Mouse (Mus musculus) neural tube, embryonic 14.5 days (tissue): Measurements from ENCODE around the gene Olfr1338. TPM values are rescaled to one million over a fixed set of nuclear protein-coding genes. Genes with fewer than 3 reads are reported as not detected.
"Not testable (repeated sequence)": the region's sequence is repeated elsewhere in the genome, so short reads cannot be mapped to it uniquely, and the experiment has no call there.

Experiments used
- ATAC-seq: fragments of 200-750 bp; cut with Nextera tagmentation; 2 replicates; pipeline ENCODE4 v1.8.0; 2017; ENCODE audit warnings: low read depth, mild to moderate bottlenecking, moderate TSS enrichment, moderate library complexity
- H3K27ac ChIP-seq: fragments of 300-500 bp; sonication (generic); 2 replicates; pipeline ENCODE4 v1.5.1; 2014; ENCODE audit warnings: low read depth, mild to moderate bottlenecking, control low read depth, low read length, moderate library complexity, mixed read lengths
- H3K27me3 ChIP-seq: fragments of 300-500 bp; sonication (generic); 2 replicates; pipeline ENCODE4 v1.6.1; 2014; ENCODE audit warnings: low read length; ENCODE audit not compliant: control insufficient read depth, insufficient read depth
- H3K36me3 ChIP-seq: fragments of 300-500 bp; sonication (generic); 2 replicates; pipeline ENCODE4 v1.6.1; 2014; ENCODE audit warnings: low read length, mixed read lengths; ENCODE audit not compliant: control insufficient read depth, insufficient read depth
- H3K4me1 ChIP-seq: fragments of 300-500 bp; sonication (generic); 2 replicates; pipeline ENCODE4 v1.6.1; 2014; ENCODE audit warnings: low read length; ENCODE audit not compliant: control insufficient read depth, insufficient read depth
- H3K4me2 ChIP-seq: fragments of 300-500 bp; sonication (generic); 2 replicates; pipeline ENCODE4 v1.6.1; 2014; ENCODE audit warnings: mild to moderate bottlenecking, low read depth, low read length, control low read depth
- H3K4me3 ChIP-seq: fragments of 300-500 bp; sonication (generic); 2 replicates; pipeline ENCODE4 v1.5.1; 2014; ENCODE audit warnings: low read depth, low read length, control low read depth, mixed read lengths
- H3K9ac ChIP-seq: fragments of 300-500 bp; sonication (generic); replicated peaks from 2 replicates; pipeline ENCODE4 v1.6.1; 2014; ENCODE audit warnings: low read depth, mild to moderate bottlenecking, control low read depth, low read length, mixed read lengths
- H3K9me3 ChIP-seq: fragments of 300-500 bp; sonication (generic); 2 replicates; pipeline ENCODE4 v1.6.1; 2016; ENCODE audit warnings: low read length; ENCODE audit not compliant: control insufficient read depth
- WGBS: fragments of 180-500 bp; shearing (Covaris S2); extraction: QIAGEN DNeasy Blood & Tissue Kit; methylation state at CpG from one replicate; pipeline ENCODE4 v1.1.7; 2014; 5-methylcytosine and 5-hydroxymethylcytosine counted together
- polyA plus RNA-seq: library from polyadenylated mRNA; unstranded; fragments of >200 nt; fragmentation: Nextera tagmentation; extraction: Ambion mirVana; gene quantifications from 2 replicates; pipeline ENCODE4 v1.2.1, GENCODE M21; 2014

Gene Olfr1338
- polyA plus RNA-seq: not detected in 2 replicates

DNA sequence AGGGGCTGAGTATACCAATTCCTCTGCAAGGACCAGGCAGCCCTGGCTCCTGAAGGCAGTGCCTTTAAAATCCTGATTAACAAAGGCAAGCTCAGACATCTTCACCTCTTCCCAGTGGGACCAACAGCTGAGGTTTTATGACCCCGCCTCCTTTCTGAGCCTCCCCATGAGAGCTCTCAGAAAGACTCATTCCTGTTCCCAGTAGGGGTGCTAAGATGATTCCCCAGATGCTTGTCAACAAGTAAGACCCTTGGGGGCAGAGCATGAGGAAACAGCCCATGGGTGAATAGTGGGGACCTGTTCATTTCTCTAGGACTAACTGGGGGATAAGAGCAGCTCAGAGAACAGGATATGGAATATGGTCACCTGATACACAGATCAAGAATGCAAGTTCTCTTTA is at the start of gene Olfr1338:
Olfr1338 (minus strand) TSS at position 101 of the 400 bp plus-strand sequence.
- Histone ChIP-seq H3K4me1 (no peaks in the 10 kb centered on the region), H3K4me2 (no peak within 1 kb of the TSS), H3K9ac (no peak within 1 kb of the TSS), H3K4me3 (no peak within 1 kb of the TSS), H3K27ac (no peak within 1 kb of the TSS), H3K36me3 (no peaks in the 10 kb centered on the region), H3K9me3 (no peaks in the 10 kb centered on the region), H3K27me3 (no peaks in the 10 kb centered on the region)
- 74% methylated on average over 1 of the region's 1 CpGs for WGBS
- no peak for ATAC-seq

DNA sequence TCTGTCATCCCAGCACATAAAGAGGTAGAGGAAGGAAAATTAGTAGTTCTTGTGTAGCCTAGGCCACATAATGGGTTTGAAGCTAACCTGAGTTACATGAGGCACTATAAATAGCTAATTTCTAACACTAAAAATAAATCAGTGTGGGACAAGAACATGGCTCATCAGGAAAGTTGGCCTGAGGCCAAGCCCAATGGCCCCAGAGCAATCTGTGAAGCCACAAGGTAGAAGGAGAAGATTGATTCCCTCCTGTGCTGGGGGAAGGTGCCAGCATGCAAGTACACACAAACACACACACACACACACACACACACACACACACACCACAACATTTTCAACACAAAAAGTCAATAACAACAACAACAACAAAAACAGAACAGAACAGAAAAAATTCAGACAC is 34.3 kb upstream of the Olfr1338 start:
- not testable (repeated sequence) for H3K9ac ChIP-seq, H3K36me3 ChIP-seq, ATAC-seq, H3K4me2 ChIP-seq, H3K4me1 ChIP-seq, H3K27ac ChIP-seq, H3K9me3 ChIP-seq, H3K27me3 ChIP-seq, H3K4me3 ChIP-seq

DNA sequence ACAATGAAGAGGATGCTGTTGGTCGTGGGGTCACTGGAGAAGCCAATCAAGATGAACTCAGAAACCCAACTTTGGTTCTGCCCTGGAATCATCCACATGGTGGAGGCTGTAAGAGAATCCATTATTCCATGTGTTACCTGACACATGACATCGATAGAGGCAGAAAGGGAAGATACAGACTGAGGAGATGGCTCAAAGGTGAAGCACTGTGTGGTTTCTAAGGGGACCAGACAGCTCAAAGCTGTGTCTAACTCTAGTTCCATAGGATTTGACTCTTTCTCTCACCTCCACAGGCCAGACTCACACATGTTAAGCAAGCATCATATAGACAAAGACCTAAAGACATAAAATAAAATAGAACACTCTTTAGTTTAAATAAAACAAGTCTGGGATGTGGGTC is 23.9 kb upstream of the Olfr1338 start, which contains the start of gene Olfr1337:
Olfr1337 (minus strand) TSS at position 101 of the 400 bp plus-strand sequence.
- 86% methylated on average over 2 of the region's 2 CpGs for WGBS
- H3K36me3 ChIP-seq: no peaks in the 10 kb centered on the region
- H3K9ac ChIP-seq: no peak within 1 kb of the TSS
- H3K4me1 ChIP-seq: no peaks in the 10 kb centered on the region
- no peak within 1 kb of the TSS for H3K27ac ChIP-seq
- ATAC-seq: no peak
- no peaks in the 10 kb centered on the region for H3K27me3 ChIP-seq
- H3K4me2 ChIP-seq: no peak within 1 kb of the TSS
- no peaks in the 10 kb centered on the region for H3K9me3 ChIP-seq
- H3K4me3 ChIP-seq: no peak within 1 kb of the TSS

DNA sequence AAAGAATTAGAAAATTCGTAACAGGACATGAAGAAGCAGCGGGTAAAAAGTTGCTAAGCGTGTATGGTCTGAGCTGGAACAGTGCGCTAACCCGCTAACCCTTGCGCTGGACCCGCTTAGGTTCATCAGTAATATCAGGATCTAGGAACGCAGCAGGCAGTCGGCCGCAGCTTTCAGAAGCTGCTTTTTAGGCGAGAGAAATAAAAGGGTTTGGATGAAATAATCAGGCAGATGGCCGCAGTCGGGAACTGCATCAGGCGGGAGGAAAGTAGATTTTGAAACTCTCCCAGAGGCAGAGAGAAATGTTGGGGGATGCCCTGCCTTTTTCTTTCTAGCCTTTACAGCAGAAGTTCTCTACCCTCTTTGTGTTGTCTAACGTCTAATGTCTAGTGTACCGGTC is 16.7 kb downstream of the Olfr1338 start:
- Histone ChIP-seq H3K4me3 (no peak overlapping the region), H3K4me1 (no peaks in the 10 kb centered on the region), H3K27ac (no peak overlapping the region), H3K27me3 (0 out of 2 replicates have a peak, but pooled peaks cover 4% of the 10 kb centered on the region), H3K36me3 (no peaks in the 10 kb centered on the region), H3K9me3 (no peaks in the 10 kb centered on the region), H3K4me2 (no peak overlapping the region), H3K9ac (no peak overlapping the region)
- 4% methylated on average over 16 of the region's 16 CpGs for WGBS
- no peak for ATAC-seq

DNA sequence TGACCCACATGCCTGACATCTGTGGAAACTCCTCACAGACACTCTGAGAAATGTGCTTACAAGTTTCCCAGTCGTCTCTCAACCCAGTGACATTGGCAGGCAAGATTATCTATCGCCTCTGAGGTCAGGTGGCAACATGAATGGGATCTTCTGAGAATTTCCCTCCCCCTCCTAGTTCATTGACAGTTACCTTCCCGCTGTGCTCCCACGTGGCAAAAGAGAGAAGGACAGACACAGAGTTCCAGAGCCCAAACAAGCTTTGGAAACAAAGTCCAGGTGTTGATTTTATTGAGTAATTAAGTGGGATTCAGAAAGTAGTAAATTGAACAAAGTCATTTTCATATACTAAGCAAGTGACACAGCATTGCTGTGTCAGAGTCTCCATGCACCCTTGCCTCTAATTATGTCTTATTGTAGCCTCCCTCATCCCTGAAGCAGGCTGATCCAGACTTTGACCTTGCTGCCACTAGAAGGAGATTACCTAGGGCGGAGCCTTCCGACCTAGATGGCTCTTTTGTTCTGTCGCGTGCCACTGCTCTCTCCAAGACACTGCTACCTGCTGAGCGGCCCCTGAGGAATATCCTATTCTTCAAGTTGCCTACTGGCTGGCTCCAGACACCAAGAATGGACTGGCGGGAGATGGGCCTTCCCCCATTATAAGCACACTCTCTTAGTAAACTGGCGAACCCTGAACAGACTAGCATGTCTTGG is 17.4 kb downstream of the Olfr1338 start:
- 9% methylated on average over 11 of the region's 11 CpGs for WGBS
- Histone ChIP-seq H3K4me2 (no peak overlapping the region), H3K36me3 (no peaks in the 10 kb centered on the region), H3K4me1 (no peaks in the 10 kb centered on the region), H3K9me3 (no peaks in the 10 kb centered on the region), H3K4me3 (no peak overlapping the region), H3K27me3 (0 out of 2 replicates have a peak, but pooled peaks cover 4% of the 10 kb centered on the region), H3K27ac (no peak overlapping the region), H3K9ac (no peak overlapping the region)
- ATAC-seq: no peak

DNA sequence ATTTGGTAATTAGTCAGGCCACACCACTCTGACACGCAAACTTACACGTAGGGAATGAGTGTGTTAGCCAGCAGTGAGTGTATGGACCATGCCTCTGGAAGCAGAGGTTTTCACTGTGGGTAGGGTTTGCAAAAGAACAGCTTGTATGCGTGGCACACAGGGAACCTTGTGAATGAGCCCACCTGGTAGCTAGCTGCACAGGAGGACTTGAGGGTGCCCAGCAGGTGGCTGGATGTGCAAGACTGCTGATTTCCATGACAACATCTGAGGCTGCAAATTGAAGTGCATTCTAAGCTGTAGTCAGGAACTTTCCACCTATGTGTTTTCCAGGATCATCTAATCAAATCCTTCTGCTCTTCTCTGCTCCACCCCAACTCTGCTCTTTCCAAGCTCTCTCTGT is 19.0 kb downstream of the Olfr1338 start:
- Histone ChIP-seq H3K9ac (no peak overlapping the region), H3K4me3 (no peak overlapping the region), H3K27ac (no peak overlapping the region), H3K4me1 (no peaks in the 10 kb centered on the region), H3K9me3 (no peaks in the 10 kb centered on the region), H3K4me2 (no peak overlapping the region), H3K27me3 (0 out of 2 replicates have a peak, but pooled peaks cover 4% of the 10 kb centered on the region), H3K36me3 (no peaks in the 10 kb centered on the region)
- no peak for ATAC-seq
- 60% methylated on average over 3 of the region's 3 CpGs for WGBS

DNA sequence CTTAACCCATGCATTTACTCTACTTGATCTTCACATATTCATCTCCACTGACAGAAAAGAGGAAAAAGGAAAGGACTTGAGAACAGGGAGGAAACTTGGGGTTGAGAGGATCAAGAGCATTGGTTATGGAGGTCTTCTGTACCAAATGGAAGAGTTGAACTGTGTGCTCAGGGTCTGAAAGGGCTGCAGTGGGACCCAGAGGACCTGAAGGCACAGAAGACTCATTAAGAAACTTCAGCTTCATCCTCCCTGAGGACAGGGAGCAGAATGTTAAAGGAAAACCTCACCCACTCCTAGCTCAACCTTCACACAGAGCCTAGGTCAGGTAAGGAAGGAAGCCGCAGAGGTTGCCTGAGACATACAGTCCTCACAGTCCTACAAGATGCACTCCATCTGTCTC is 26.7 kb downstream of the Olfr1338 start, which contains the start of gene Olfr1339:
Olfr1339 (plus strand) TSS at position 301 of the 400 bp plus-strand sequence.
- no peaks in the 10 kb centered on the region for H3K9me3 ChIP-seq
- no peak within 1 kb of the TSS for H3K9ac ChIP-seq
- no peak within 1 kb of the TSS for H3K4me3 ChIP-seq
- no peaks in the 10 kb centered on the region for H3K4me1 ChIP-seq
- no peak within 1 kb of the TSS for H3K27ac ChIP-seq
- no peaks in the 10 kb centered on the region for H3K36me3 ChIP-seq
- no peak within 1 kb of the TSS for H3K4me2 ChIP-seq
- no peak for ATAC-seq
- WGBS: 100% methylated on average over 1 of the region's 1 CpGs
- H3K27me3 ChIP-seq: no peaks in the 10 kb centered on the region

DNA sequence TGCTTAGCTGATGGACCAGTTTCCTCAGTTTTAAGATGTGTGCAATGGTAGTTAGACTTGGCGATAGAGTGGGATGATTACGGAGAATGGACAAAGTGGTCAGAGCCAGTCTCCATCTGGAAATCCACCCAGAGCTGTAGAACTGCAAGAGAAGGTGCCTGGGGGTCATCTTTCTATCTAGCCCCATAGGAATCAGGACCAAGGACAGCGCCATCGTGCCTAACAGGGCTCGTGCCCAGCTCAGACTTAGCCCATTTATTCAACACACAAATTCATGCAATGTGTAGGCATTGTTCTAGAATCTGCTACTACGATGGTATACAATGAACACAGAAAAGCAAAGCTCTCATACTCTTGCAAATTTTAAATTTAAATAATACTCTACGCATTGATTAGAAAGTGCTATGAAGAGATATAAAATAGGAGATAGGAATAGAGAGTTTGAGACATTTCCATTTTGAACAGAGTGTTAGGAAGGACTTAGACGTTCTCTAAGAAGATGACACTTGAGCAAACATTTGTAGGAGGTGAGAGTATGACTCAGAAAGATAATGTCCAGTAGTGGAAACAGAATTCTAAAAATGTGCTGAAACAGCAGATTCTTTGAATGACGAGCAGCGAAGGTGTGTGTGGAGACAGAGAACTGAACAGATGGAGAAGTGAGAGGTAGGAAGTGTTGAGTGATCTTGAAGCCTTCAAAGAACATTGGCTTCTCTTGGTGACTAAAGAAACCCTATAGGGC is 36.6 kb downstream of the Olfr1338 start:
- H3K36me3 ChIP-seq: no peaks in the 10 kb centered on the region
- no peak for ATAC-seq
- H3K9ac ChIP-seq: no peak overlapping the region
- no peak overlapping the region for H3K27ac ChIP-seq
- H3K9me3 ChIP-seq: no peaks in the 10 kb centered on the region
- no peak overlapping the region for H3K4me2 ChIP-seq
- no peak overlapping the region for H3K4me3 ChIP-seq
- no peaks in the 10 kb centered on the region for H3K4me1 ChIP-seq
- H3K27me3 ChIP-seq: no peaks in the 10 kb centered on the region
- WGBS: 63% methylated on average over 10 of the region's 10 CpGs

DNA sequence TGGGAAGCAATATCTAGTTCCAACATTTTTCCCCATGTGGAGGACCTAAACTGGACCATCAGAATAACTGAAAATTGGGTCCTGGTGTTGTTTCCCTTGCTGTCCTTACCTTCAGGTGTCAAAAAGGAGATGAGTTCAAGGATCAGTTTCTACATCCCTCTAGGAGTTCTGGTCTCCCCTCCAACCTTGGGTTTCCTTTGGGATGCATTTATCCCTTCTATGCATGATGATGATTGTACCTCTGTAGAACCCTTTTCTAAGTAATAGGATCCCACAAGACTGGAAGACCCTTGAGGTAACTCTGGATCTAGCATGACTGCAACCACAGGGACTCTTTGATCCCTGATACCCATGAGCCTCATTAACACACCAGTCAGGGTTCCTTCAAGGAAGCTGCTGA is 38.7 kb downstream of the Olfr1338 start, which contains the start of gene Olfr1340:
Olfr1340 (plus strand) TSS at position 301 of the 400 bp plus-strand sequence.
- H3K36me3 ChIP-seq: no peaks in the 10 kb centered on the region
- H3K27me3 ChIP-seq: no peaks in the 10 kb centered on the region
- H3K27ac ChIP-seq: no peak within 1 kb of the TSS
- H3K4me1 ChIP-seq: no peaks in the 10 kb centered on the region
- ATAC-seq: no peak
- no peak within 1 kb of the TSS for H3K4me3 ChIP-seq
- H3K4me2 ChIP-seq: no peak within 1 kb of the TSS
- H3K9me3 ChIP-seq: no peaks in the 10 kb centered on the region
- no peak within 1 kb of the TSS for H3K9ac ChIP-seq
